Mouse (Mus musculus) megakaryocyte, adult 5-6 weeks (primary cell): ENCODE results near the gene Gpx5. TPM values are rescaled to one million over a fixed set of nuclear protein-coding genes. Genes with fewer than 3 reads are reported as not detected.

Experiments used
- total RNA-seq, 2 experiments: library from RNA; stranded (forward) in 1 of 2; stranded (reverse) in 1 of 2; fragments of 153-499, 151-499 nt in 1 of 2; fragments of 221-1000, 200-1000 nt in 1 of 2; gene quantifications; 2 replicates each; pipeline versions ENCODE4 v1.2.3 to v1.2.4; 2015 to 2017

The Gpx5 gene
- total RNA-seq, 2 experiments from 2014 or later, result not detected

Other genes starting within 250 kb of the Gpx5 start
- gene Olfr1370, start 217.8 kb downstream of the Gpx5 start, total RNA-seq (2015), result not detected in 2 replicates
- gene Olfr1370, start 217.8 kb downstream of the Gpx5 start, total RNA-seq (2017), result not detected in 2 replicates
- not detected in 2 replicates for gene Olfr1369-ps1, start 181.2 kb downstream of the Gpx5 start, total RNA-seq (2015)
- 0.04 TPM in 1 of 2 replicates, not detected in the other for gene Olfr1369-ps1, start 181.2 kb downstream of the Gpx5 start, total RNA-seq (2017)
- not detected in 2 replicates for gene Olfr263, start 163.1 kb downstream of the Gpx5 start, total RNA-seq (2015)
- not detected in 2 replicates for gene Olfr263, start 163.1 kb downstream of the Gpx5 start, total RNA-seq (2017)
- gene Olfr1368, start 146.9 kb downstream of the Gpx5 start, total RNA-seq (2015), result not detected in 2 replicates
- gene Olfr1368, start 146.9 kb downstream of the Gpx5 start, total RNA-seq (2017), result not detected in 2 replicates
- gene Trim27, start 113.3 kb downstream of the Gpx5 start, total RNA-seq (2015), result 47.7 and 50.6 TPM in 2 replicates
- 79.9 and 84.0 TPM in 2 replicates for gene Trim27, start 113.3 kb downstream of the Gpx5 start, total RNA-seq (2017)
- gene Gpx6, start 19.4 kb upstream of the Gpx5 start, total RNA-seq (2015), result not detected in 2 replicates
- gene Gpx6, start 19.4 kb upstream of the Gpx5 start, total RNA-seq (2017), result not detected in 2 replicates
- gene Olfr1367, start 54.2 kb upstream of the Gpx5 start, total RNA-seq (2015), result not detected in 2 replicates
- gene Olfr1367, start 54.2 kb upstream of the Gpx5 start, total RNA-seq (2017), result not detected in 2 replicates
- 4.4 and 4.7 TPM in 2 replicates for gene Zscan12, start 70.1 kb upstream of the Gpx5 start, total RNA-seq (2015)
- gene Zscan12, start 70.1 kb upstream of the Gpx5 start, total RNA-seq (2017), result 5.6 and 8.3 TPM in 2 replicates
- gene Zkscan3, start 110.0 kb upstream of the Gpx5 start, total RNA-seq (2015), result 33.5 and 36.6 TPM in 2 replicates
- 26.8 and 29.7 TPM in 2 replicates for gene Zkscan3, start 110.0 kb upstream of the Gpx5 start, total RNA-seq (2017)
- 0.30 TPM in 1 of 2 replicates, not detected in the other for gene Pgbd1, start 148.3 kb upstream of the Gpx5 start, total RNA-seq (2015)
- gene Pgbd1, start 148.3 kb upstream of the Gpx5 start, total RNA-seq (2017), result 0.33 TPM in 1 of 2 replicates, not detected in the other
- 24.2 and 25.3 TPM in 2 replicates for gene Zscan26, start 161.0 kb upstream of the Gpx5 start, total RNA-seq (2015)
- gene Zscan26, start 161.0 kb upstream of the Gpx5 start, total RNA-seq (2017), result 26.9 and 27.2 TPM in 2 replicates
- 0.16 and 1.1 TPM in 2 replicates for gene Nkapl, start 175.8 kb upstream of the Gpx5 start, total RNA-seq (2015)
- 1.2 and 1.3 TPM in 2 replicates for gene Nkapl, start 175.8 kb upstream of the Gpx5 start, total RNA-seq (2017)
- 0.09 and 0.16 TPM in 2 replicates for gene Zkscan4, start 186.2 kb upstream of the Gpx5 start, total RNA-seq (2015)
- gene Zkscan4, start 186.2 kb upstream of the Gpx5 start, total RNA-seq (2017), result 0.44 TPM in 1 of 2 replicates, not detected in the other
- not detected in 2 replicates for gene Gm10065, start 186.7 kb upstream of the Gpx5 start, total RNA-seq (2015)
- not detected in 2 replicates for gene Gm10065, start 186.7 kb upstream of the Gpx5 start, total RNA-seq (2017)
- gene AK157302, start 202.5 kb upstream of the Gpx5 start, total RNA-seq (2015), result 0.09 and 0.56 TPM in 2 replicates
- gene AK157302, start 202.5 kb upstream of the Gpx5 start, total RNA-seq (2017), result 0.20 TPM in 1 of 2 replicates, not detected in the other
- 7.8 and 10.7 TPM in 2 replicates for gene Gm11273, start 208.7 kb upstream of the Gpx5 start, total RNA-seq (2015)
- gene Gm11273, start 208.7 kb upstream of the Gpx5 start, total RNA-seq (2017), result 4.3 and 5.2 TPM in 2 replicates
- 7.0 and 7.1 TPM in 2 replicates for gene Zkscan8, start 238.4 kb upstream of the Gpx5 start, total RNA-seq (2015)
- gene Zkscan8, start 238.4 kb upstream of the Gpx5 start, total RNA-seq (2017), result 4.4 and 4.9 TPM in 2 replicates